Mouse (Mus musculus) limb, embryonic 13.5 days (tissue): ENCODE results near the gene Pak7. TPM values are rescaled to one million over a fixed set of nuclear protein-coding genes. Genes with fewer than 3 reads are reported as not detected.

Experiments
- ATAC-seq: fragments of 200-750 bp; cut with Nextera tagmentation; 2 replicates; pipeline ENCODE4 v1.8.0; 2017; ENCODE audit warnings: low read depth, moderate number of reproducible peaks, moderate TSS enrichment; ENCODE audit not compliant: low FRiP score
- H3K27ac ChIP-seq: fragments of 300-500 bp; sonication (generic); 2 replicates; pipeline ENCODE4 v1.5.1; 2015; ENCODE audit warnings: inconsistent platforms, mild to moderate bottlenecking, moderate library complexity
- H3K27me3 ChIP-seq: fragments of 300-500 bp; sonication (generic); 2 replicates; pipeline ENCODE4 v1.6.1; 2015; ENCODE audit warnings: mild to moderate bottlenecking, inconsistent platforms
- H3K36me3 ChIP-seq: fragments of 300-500 bp; sonication (generic); 2 replicates; pipeline ENCODE4 v1.6.1; 2015; ENCODE audit warnings: inconsistent platforms, mild to moderate bottlenecking, moderate library complexity
- H3K4me1 ChIP-seq: fragments of 300-500 bp; sonication (generic); 2 replicates; pipeline ENCODE4 v1.6.1; 2015; ENCODE audit warnings: inconsistent platforms
- H3K4me2 ChIP-seq: fragments of 300-500 bp; sonication (generic); replicated peaks from 2 replicates; pipeline ENCODE4 v1.6.1; 2015; ENCODE audit warnings: inconsistent platforms, mild to moderate bottlenecking, moderate library complexity
- H3K4me3 ChIP-seq: fragments of 300-500 bp; sonication (generic); 2 replicates; pipeline ENCODE4 v1.5.1; 2015; ENCODE audit warnings: moderate library complexity, mild to moderate bottlenecking, inconsistent platforms
- H3K9ac ChIP-seq: fragments of 300-500 bp; sonication (generic); 2 replicates; pipeline ENCODE4 v1.6.1; 2015; ENCODE audit warnings: mild to moderate bottlenecking, inconsistent platforms
- H3K9me3 ChIP-seq: fragments of 300-500 bp; sonication (generic); 2 replicates; pipeline ENCODE4 v1.6.1; 2016; ENCODE audit warnings: inconsistent platforms
- WGBS: fragments of 180-500 bp; shearing (Covaris S2); methylation state at CpG from one replicate; pipeline ENCODE4 v1.1.7; 2015; 5-methylcytosine and 5-hydroxymethylcytosine counted together
- polyA plus RNA-seq: library from polyadenylated mRNA; unstranded; fragments of >200 nt; fragmentation: Nextera tagmentation; extraction: Ambion mirVana; gene quantifications from 2 replicates; pipeline ENCODE4 v1.2.1, GENCODE M21; 2015

The Pak7 gene
- polyA plus RNA-seq, 1 experiment from 2014 or later: 1.4 TPM

GRCm38 (mm10) chr2:136064356-136064755, 323.4 kb downstream of the Pak7 start:
- Histone ChIP-seq H3K9me3 (no peaks in the 10 kb centered on the region), H3K4me2 (no peak overlapping the region), H3K4me1 (peaks cover 6% of the 10 kb centered on the region), H3K27me3 (peaks cover 22% of the 10 kb centered on the region), H3K27ac (no peak overlapping the region), H3K9ac (no peak overlapping the region), H3K36me3 (no peaks in the 10 kb centered on the region), H3K4me3 (no peak overlapping the region)
- WGBS: 71% methylated on average over 1 of the region's 1 CpGs
- no peak for ATAC-seq

- peak; percentile 53 for ATAC-seq
- Histone ChIP-seq H3K27ac (no peak overlapping the region), H3K9me3 (no peaks in the 10 kb centered on the region), H3K9ac (peak overlapping the region; percentile 54; the same call in 1 of the 2 replicates), H3K4me1 (peaks cover 23% of the 10 kb centered on the region), H3K4me2 (peak overlapping the region; percentile 74), H3K36me3 (no peaks in the 10 kb centered on the region), H3K4me3 (peak overlapping the region; percentile 42), H3K27me3 (peaks cover 45% of the 10 kb centered on the region)
- WGBS: 1% methylated on average over 37 of the region's 37 CpGs
Measured at GRCm38 (mm10) chr2:136059029-136059669, 328.6 kb downstream of the Pak7 start.

GRCm38 (mm10) chr2:136058398-136058797, 329.4 kb downstream of the Pak7 start:
- no peak; the same call in 1 of the 2 replicates for ATAC-seq
- no peak overlapping the region for H3K27ac ChIP-seq
- H3K27me3 ChIP-seq: peaks cover 45% of the 10 kb centered on the region
- H3K4me1 ChIP-seq: peaks cover 23% of the 10 kb centered on the region
- H3K4me3 ChIP-seq: peak overlapping the region; percentile 29
- no peaks in the 10 kb centered on the region for H3K9me3 ChIP-seq
- 5% methylated on average over 7 of the region's 7 CpGs for WGBS
- peak overlapping the region; percentile 74 for H3K4me2 ChIP-seq
- H3K9ac ChIP-seq: no peak overlapping the region
- H3K36me3 ChIP-seq: no peaks in the 10 kb centered on the region

GRCm38 (mm10) chr2:136057861-136058331, 329.9 kb downstream of the Pak7 start:
- peak overlapping the region; percentile 29 for H3K4me3 ChIP-seq
- no peak overlapping the region for H3K9ac ChIP-seq
- H3K27ac ChIP-seq: no peak overlapping the region
- H3K27me3 ChIP-seq: peaks cover 45% of the 10 kb centered on the region
- peak overlapping the region; percentile 74 for H3K4me2 ChIP-seq
- 5% methylated on average over 19 of the region's 19 CpGs for WGBS
- peak; percentile 56 for ATAC-seq
- peaks cover 23% of the 10 kb centered on the region for H3K4me1 ChIP-seq
- H3K36me3 ChIP-seq: no peaks in the 10 kb centered on the region
- no peaks in the 10 kb centered on the region for H3K9me3 ChIP-seq

- H3K9ac ChIP-seq: 0 out of 2 replicates have a peak within 1 kb of the TSS, but pooled peaks have one; percentile 25
- no peak within 1 kb of the TSS for H3K27ac ChIP-seq
- 3% methylated on average over 8 of the region's 8 CpGs for WGBS
- peak within 1 kb of the TSS; percentile 65 for H3K4me2 ChIP-seq
- no peaks in the 10 kb centered on the region for H3K36me3 ChIP-seq
- H3K4me1 ChIP-seq: peaks cover 13% of the 10 kb centered on the region
- peaks cover 20% of the 10 kb centered on the region for H3K27me3 ChIP-seq
- peak within 1 kb of the TSS; percentile 36 for H3K4me3 ChIP-seq
- no peaks in the 10 kb centered on the region for H3K9me3 ChIP-seq
- no peak for ATAC-seq
Measured at GRCm38 (mm10) chr2:136051688-136052289, 336.0 kb downstream of the Pak7 start, which contains the start of gene Lamp5. Gene Lamp5, plus strand, starts transcription at chr2:136052239.

GRCm38 (mm10) chr2:136050793-136051615, 336.8 kb downstream of the Pak7 start:
- Histone ChIP-seq H3K9ac (0 out of 2 replicates have a peak overlapping the region, but pooled peaks have one; percentile 25), H3K4me2 (peak overlapping the region; percentile 65), H3K36me3 (no peaks in the 10 kb centered on the region), H3K4me3 (peak overlapping the region; percentile 36), H3K4me1 (peaks cover 13% of the 10 kb centered on the region), H3K27ac (no peak overlapping the region), H3K9me3 (no peaks in the 10 kb centered on the region), H3K27me3 (peaks cover 20% of the 10 kb centered on the region)
- 14% methylated on average over 27 of the region's 27 CpGs for WGBS
- ATAC-seq: no peak

GRCm38 (mm10) chr2:136048464-136048863, 339.3 kb downstream of the Pak7 start:
- no peak overlapping the region for H3K27ac ChIP-seq
- H3K9ac ChIP-seq: no peak overlapping the region
- no peak overlapping the region for H3K4me2 ChIP-seq
- no peaks in the 10 kb centered on the region for H3K36me3 ChIP-seq
- H3K4me1 ChIP-seq: peaks cover 13% of the 10 kb centered on the region
- no peak overlapping the region for H3K4me3 ChIP-seq
- WGBS: 90% methylated on average over 4 of the region's 4 CpGs
- H3K9me3 ChIP-seq: no peaks in the 10 kb centered on the region
- no peak for ATAC-seq
- peaks cover 20% of the 10 kb centered on the region for H3K27me3 ChIP-seq

Other genes with a start within 250 kb of the Pak7 start
- gene Ankef1, start 113.9 kb upstream of the Pak7 start, polyA plus RNA-seq: 0.50 and 0.69 TPM in 2 replicates